Mouse (Mus musculus): Measurements from ENCODE around the gene Zfp626. TPM values are rescaled to one million over a fixed set of nuclear protein-coding genes. Genes with fewer than 3 reads are reported as not detected.
A peak's percentile ranks its signal among the peaks of the same experiment; 100 is the strongest.
"Not testable (repeated sequence)": the region's sequence is repeated elsewhere in the genome, so short reads cannot be mapped to it uniquely, and the experiment has no call there.

The Zfp626 gene
- polyA plus RNA-seq, 1 experiment, result 0.80 TPM

DNA sequence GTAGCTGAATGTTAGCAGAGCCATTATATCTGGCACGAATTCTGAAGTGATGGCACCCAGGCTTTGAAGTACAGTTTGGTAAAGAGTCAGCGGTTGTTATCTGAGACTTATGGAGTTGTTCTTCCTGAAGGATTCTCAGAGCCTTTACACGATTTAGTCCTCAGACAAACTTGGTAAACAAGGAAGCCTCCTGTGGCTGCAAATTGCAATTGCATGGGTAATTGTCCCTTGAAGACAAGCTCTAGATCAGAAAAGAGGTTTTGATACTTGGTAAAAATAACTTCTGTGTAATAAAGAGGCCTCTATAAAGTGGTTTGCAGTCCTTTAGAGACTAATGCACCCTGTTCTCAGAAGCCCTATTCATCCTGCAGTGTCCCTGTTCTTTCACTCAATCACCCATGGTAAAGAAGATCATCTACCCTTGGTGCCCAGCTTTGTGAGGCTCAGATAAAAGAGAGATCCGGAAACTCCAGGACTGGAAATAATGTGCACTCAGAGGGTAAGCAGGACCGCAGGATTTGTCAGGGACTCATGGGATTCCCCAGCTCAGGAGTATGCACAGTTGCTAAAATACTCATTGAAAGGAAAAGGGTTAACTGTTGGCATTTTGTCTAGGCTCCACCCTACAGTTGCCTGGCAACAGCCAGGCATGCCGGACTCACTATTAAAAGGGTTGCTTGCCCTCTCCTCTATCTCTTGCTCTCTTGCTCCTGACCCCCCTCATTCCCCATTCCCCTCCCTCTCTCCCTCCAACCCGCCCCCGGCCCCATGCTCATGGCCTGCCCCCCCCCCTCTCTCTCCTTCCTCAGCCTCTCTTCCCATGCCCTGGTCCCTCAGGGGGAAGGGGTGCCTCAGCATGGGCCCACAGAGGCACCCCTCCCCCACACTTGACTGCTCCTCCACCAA, 8.8 kb upstream of the Zfp626 start:
- Histone ChIP-seq H3K36me3 (ENCODE audit: control insufficient read depth, insufficient read depth) (no peaks in the 10 kb centered on the region), H3K27me3 (ENCODE audit: control insufficient read depth, insufficient read depth, insufficient read length) (peaks cover 4% of the 10 kb centered on the region), H3K4me2 (ENCODE audit: low read depth) (no peak overlapping the region), H3ac (ENCODE audit: control insufficient read depth, insufficient read length) (no peak overlapping the region), H3K4me3 (no peak overlapping the region), H3K79me2 (ENCODE audit: control insufficient read depth, insufficient read depth) (no peaks in the 10 kb centered on the region)
- TF ChIP-seq CEBPB (IDR thresholded peaks at IDR 0.05; ENCODE audit: insufficient read depth, poor library complexity, severe bottlenecking) (no peak), SRF (IDR thresholded peaks at IDR 0.05; ENCODE audit: control insufficient read depth, insufficient read length, low read depth) (no peak), MYOD1 (IDR thresholded peaks at IDR 0.05; ENCODE audit: control insufficient read depth in 1 of 3, insufficient read length in 2 of 3, low read depth in 2 of 3) (no peak), E2F4 (IDR thresholded peaks at IDR 0.05; ENCODE audit: insufficient read depth) (no peak), REST (IDR thresholded peaks at IDR 0.05; ENCODE audit: insufficient read depth, insufficient read length) (no peak), MAX (IDR thresholded peaks at IDR 0.05; ENCODE audit: low read depth) (no peak), MYOG (IDR thresholded peaks at IDR 0.05; ENCODE audit: control insufficient read depth in 1 of 3, insufficient read depth in 1 of 3, insufficient read length in 2 of 3, low read depth in 2 of 3) (no peak), TCF12 (IDR thresholded peaks at IDR 0.05; ENCODE audit: insufficient read depth, poor library complexity, severe bottlenecking) (no peak), POLR2A (IDR thresholded peaks at IDR 0.05; ENCODE audit: insufficient read length, low read depth) (no peak), USF1 (IDR thresholded peaks at IDR 0.05; ENCODE audit: low read depth) (no peak), POLR2AphosphoS2 (IDR thresholded peaks at IDR 0.05; ENCODE audit: insufficient read length, low read depth) (no peak), TCF3 (IDR thresholded peaks at IDR 0.05; ENCODE audit: insufficient read length, low read depth) (no peak)

- peak overlapping the region; percentile 27 for H3K4me2 ChIP-seq (ENCODE audit: low read depth)
- no peak overlapping the region for H3K4me3 ChIP-seq
- H3K36me3 ChIP-seq (ENCODE audit: control insufficient read depth, insufficient read depth), result no peaks in the 10 kb centered on the region
- TF ChIP-seq E2F4 (IDR thresholded peaks at IDR 0.05; ENCODE audit: insufficient read depth), result no peak
- H3K79me2 ChIP-seq (ENCODE audit: control insufficient read depth, insufficient read depth), result peaks cover 5% of the 10 kb centered on the region
- H3ac ChIP-seq (ENCODE audit: control insufficient read depth, insufficient read length), result no peak overlapping the region
- peaks cover 2% of the 10 kb centered on the region for H3K27me3 ChIP-seq (ENCODE audit: control insufficient read depth, insufficient read depth, insufficient read length)
These were observed 5.9 kb upstream of the Zfp626 start for GRCm38 (mm10) chr7:27801137-27801536.

DNA sequence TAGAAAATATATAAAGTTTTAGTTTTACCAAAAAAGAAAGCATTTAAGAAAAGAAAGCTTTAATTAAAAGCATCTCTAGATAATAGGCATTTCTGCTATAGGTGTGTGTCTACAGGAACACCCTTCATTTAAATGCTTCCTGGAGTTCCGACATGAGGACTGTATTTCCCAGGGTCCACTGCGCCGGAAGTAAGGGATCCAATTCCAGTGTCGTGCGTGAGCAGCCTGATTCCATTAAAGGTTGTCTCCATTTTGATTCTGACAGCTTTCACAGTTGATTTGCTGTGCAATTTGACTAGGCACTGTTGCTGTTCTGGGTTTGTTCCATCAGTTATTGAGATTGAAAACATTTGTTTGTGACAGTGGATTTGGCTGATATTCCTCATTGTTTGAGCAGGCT, 4.0 kb upstream of the Zfp626 start:
- Histone ChIP-seq H3K4me2 (ENCODE audit: low read depth) (no peak overlapping the region), H3K36me3 (ENCODE audit: control insufficient read depth, insufficient read depth) (no peaks in the 10 kb centered on the region), H3K27me3 (ENCODE audit: control insufficient read depth, insufficient read depth, insufficient read length) (no peaks in the 10 kb centered on the region), H3K4me3 (no peak overlapping the region), H3ac (ENCODE audit: control insufficient read depth, insufficient read length) (no peak overlapping the region), H3K79me2 (ENCODE audit: control insufficient read depth, insufficient read depth) (peaks cover 5% of the 10 kb centered on the region)
- TF ChIP-seq TCF12 (IDR thresholded peaks at IDR 0.05; ENCODE audit: insufficient read depth, poor library complexity, severe bottlenecking) (no peak), TCF3 (IDR thresholded peaks at IDR 0.05; ENCODE audit: insufficient read length, low read depth) (no peak), MYOG (IDR thresholded peaks at IDR 0.05; ENCODE audit: control insufficient read depth in 1 of 3, insufficient read depth in 1 of 3, insufficient read length in 2 of 3, low read depth in 2 of 3) (no peak), E2F4 (IDR thresholded peaks at IDR 0.05; ENCODE audit: insufficient read depth) (no peak), CEBPB (IDR thresholded peaks at IDR 0.05; ENCODE audit: insufficient read depth, poor library complexity, severe bottlenecking) (no peak), REST (IDR thresholded peaks at IDR 0.05; ENCODE audit: insufficient read depth, insufficient read length) (no peak), USF1 (IDR thresholded peaks at IDR 0.05; ENCODE audit: low read depth) (no peak)

DNA sequence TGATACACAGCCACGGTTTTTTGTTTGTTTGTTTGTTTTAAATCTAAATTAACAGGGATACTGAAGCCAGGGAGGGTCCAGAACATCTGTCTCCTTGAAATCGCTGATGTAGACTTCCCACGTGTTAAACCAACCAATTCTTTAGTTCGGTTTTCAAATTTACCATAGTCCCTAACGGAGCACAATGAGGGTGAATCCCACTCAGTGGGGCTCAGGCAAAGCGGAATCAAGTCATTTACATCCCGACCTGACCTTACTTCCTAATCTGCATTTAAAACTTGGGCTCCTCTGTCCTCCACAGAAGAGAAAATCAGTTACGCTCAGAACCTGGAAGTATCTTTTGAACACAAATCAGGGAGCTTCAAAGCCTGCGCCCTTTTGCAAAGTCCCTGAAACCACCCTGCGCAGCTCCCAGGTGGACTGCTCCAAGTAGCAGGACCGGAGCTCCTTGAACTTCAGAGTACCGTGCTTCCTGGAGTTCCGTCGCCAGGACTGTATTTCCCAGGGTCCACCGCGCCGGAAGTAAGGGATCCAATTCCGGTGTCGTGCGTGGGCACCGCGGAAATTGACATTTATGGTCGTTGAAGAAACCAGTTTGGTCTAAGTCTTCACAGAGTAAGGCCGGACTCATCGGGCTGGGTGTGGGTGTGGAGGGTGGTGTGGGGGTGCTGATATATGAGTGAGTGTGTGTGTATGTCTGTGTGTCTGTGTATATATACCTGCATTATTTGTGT, 2.5 kb upstream of the Zfp626 start:
- peaks cover 5% of the 10 kb centered on the region for H3K79me2 ChIP-seq (ENCODE audit: control insufficient read depth, insufficient read depth)
- H3K4me3 ChIP-seq, result peak overlapping the region; percentile 69
- peak overlapping the region; percentile 22 for H3ac ChIP-seq (ENCODE audit: control insufficient read depth, insufficient read length)
- peak overlapping the region; percentile 95 for H3K4me2 ChIP-seq (ENCODE audit: low read depth)
- H3K36me3 ChIP-seq (ENCODE audit: control insufficient read depth, insufficient read depth), result peaks cover 4% of the 10 kb centered on the region
- TF ChIP-seq MAX (IDR thresholded peaks at IDR 0.05; ENCODE audit: low read depth), result no peak
- no peak for TF ChIP-seq CEBPB (IDR thresholded peaks at IDR 0.05; ENCODE audit: insufficient read depth, poor library complexity, severe bottlenecking)
- no peak for TF ChIP-seq TCF12 (IDR thresholded peaks at IDR 0.05; ENCODE audit: insufficient read depth, poor library complexity, severe bottlenecking)
- peak; percentile 75 for TF ChIP-seq E2F4 (IDR thresholded peaks at IDR 0.05; ENCODE audit: insufficient read depth)
- peak; percentile 65 for TF ChIP-seq POLR2AphosphoS2 (IDR thresholded peaks at IDR 0.05; ENCODE audit: insufficient read length, low read depth)
- TF ChIP-seq SRF (IDR thresholded peaks at IDR 0.05; ENCODE audit: control insufficient read depth, insufficient read length, low read depth), result peak; percentile 92
- peak; percentile 65 for TF ChIP-seq POLR2A (IDR thresholded peaks at IDR 0.05; ENCODE audit: insufficient read length, low read depth)
- TF ChIP-seq REST (IDR thresholded peaks at IDR 0.05; ENCODE audit: insufficient read depth, insufficient read length), result no peak
- TF ChIP-seq MYOD1 (IDR thresholded peaks at IDR 0.05; ENCODE audit: control insufficient read depth in 1 of 3, insufficient read length in 2 of 3, low read depth in 2 of 3), result no peak
- TF ChIP-seq TCF3 (IDR thresholded peaks at IDR 0.05; ENCODE audit: insufficient read length, low read depth), result no peak
- no peak for TF ChIP-seq MYOG (IDR thresholded peaks at IDR 0.05; ENCODE audit: control insufficient read depth in 1 of 3, insufficient read depth in 1 of 3, insufficient read length in 2 of 3, low read depth in 2 of 3)
- TF ChIP-seq USF1 (IDR thresholded peaks at IDR 0.05; ENCODE audit: low read depth), result no peak
- no peaks in the 10 kb centered on the region for H3K27me3 ChIP-seq (ENCODE audit: control insufficient read depth, insufficient read depth, insufficient read length)

DNA sequence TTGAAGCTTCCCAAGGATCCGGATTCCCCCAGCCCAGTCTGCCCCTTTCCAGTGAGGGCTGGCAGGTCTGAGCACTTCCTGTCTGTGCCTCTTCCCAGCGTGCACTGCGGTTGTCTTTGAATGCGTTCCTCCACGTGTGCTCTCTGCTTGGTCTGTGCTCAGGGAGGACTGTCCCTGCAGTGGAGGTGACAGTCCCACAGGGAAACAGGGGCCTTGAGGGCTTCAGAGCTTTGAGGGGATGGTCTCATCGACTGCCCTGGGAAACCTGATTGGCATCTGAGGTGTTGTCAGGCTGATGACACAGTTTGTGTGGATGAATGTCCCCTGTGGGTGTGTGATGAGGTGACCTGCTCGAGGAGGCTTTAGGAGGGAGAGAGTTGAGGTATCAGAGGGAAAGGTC, 309 bp downstream of the Zfp626 start:
- H3ac ChIP-seq (ENCODE audit: control insufficient read depth, insufficient read length); H3K4me3 ChIP-seq; H3K79me2 ChIP-seq (ENCODE audit: control insufficient read depth, insufficient read depth); H3K27me3 ChIP-seq (ENCODE audit: control insufficient read depth, insufficient read depth, insufficient read length); H3K4me2 ChIP-seq (ENCODE audit: low read depth); H3K36me3 ChIP-seq (ENCODE audit: control insufficient read depth, insufficient read depth): not testable (repeated sequence)

Data from myocyte (in vitro differentiated cells).